Mouse (Mus musculus) heart, postnatal 0 days (tissue): ENCODE results near the gene Pde1c.

Experiments
- CTCF ChIP-seq: IDR thresholded peaks from 2 replicates; pipeline ENCODE4 v1.5.1; 2016; ENCODE audit warnings: antibody characterized with exemption, control low read depth, low read depth
- EP300 ChIP-seq: IDR thresholded peaks from 2 replicates; pipeline ENCODE4 v1.6.1; 2016; ENCODE audit warnings: antibody characterized with exemption, low read depth

- TF ChIP-seq EP300 (no peak), CTCF (no peak)
These were observed 400.2 kb downstream of the Pde1c start for GRCm38 (mm10) chr6:56168736-56169135.
